Mouse (Mus musculus): ENCODE data around the gene Fabp1.

DNA sequence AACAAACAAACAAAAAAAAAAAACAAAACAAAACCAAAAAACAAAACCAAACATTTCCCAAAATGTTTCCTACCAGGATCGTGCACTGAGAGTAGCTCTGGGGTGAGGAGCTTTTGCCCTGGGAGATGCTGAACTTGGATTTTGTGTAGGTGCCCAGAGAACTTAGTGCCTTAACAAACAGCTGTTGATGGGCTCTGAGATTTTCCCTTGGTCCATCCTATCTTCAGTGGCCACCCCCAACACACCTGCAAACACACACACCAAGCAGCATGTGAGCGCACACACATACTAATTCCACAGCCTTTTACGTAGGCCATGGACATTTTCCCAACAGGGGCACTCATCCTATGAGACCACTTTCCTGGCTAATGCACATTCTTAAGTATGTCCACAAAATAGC is 12.8 kb downstream of the Fabp1 start:
- TF ChIP-seq CTCF (IDR thresholded peaks at IDR 0.05; ENCODE audit: control insufficient read depth, insufficient read depth, low read length), result no peak
- TF ChIP-seq POLR2A (IDR thresholded peaks at IDR 0.05; ENCODE audit: borderline replicate concordance, control insufficient read depth, low read depth, low read length), result no peak

Data from bone marrow, adult 2 months (tissue).